Mouse (Mus musculus) Muller cell, postnatal 12 days (primary cell): ENCODE measurements around the gene Ttc25.
"Not testable (repeated sequence)": the region's sequence is repeated elsewhere in the genome, so short reads cannot be mapped to it uniquely, and the experiment has no call there.

ENCODE experiments used
- DNase-seq: peaks from one replicate; pipeline ENCODE4 v3.0.0-alpha.2; 2015; ENCODE audit errors: inconsistent ontology term

The Ttc25 gene

GRCm38 (mm10) chr11:100528375-100529165 lies 16.8 kb upstream of the Ttc25 start:
- DNase-seq: no peak

GRCm38 (mm10) chr11:100533871-100534270 lies 11.5 kb upstream of the Ttc25 start:
- no peak for DNase-seq

- DNase-seq: not testable (repeated sequence)
These were observed 11.0 kb upstream of the Ttc25 start for GRCm38 (mm10) chr11:100534411-100534810.

DNA sequence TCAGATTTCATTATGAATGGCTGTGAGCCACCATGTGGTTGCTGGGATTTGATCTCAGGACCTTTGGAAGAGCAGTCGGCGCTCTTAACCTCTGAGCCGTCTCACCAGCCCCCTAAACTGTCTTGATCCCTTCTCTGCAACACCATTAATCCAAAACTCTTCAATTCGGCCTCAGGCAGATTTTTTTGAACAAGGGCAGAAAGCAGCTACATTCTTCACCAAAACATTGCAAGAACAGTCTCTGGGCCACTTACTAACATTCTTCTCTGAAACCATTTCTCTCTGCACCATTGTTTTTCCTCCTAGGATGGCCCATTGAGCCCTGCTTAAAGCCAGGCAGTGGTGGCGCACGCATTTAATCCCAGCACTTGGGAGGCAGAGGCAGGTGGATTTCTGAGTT lies 10.6 kb upstream of the Ttc25 start:
- not testable (repeated sequence) for DNase-seq

GRCm38 (mm10) chr11:100535996-100536395 lies 9.4 kb upstream of the Ttc25 start:
- no peak for DNase-seq

GRCm38 (mm10) chr11:100536466-100536865 lies 8.9 kb upstream of the Ttc25 start:
- DNase-seq: no peak

DNA sequence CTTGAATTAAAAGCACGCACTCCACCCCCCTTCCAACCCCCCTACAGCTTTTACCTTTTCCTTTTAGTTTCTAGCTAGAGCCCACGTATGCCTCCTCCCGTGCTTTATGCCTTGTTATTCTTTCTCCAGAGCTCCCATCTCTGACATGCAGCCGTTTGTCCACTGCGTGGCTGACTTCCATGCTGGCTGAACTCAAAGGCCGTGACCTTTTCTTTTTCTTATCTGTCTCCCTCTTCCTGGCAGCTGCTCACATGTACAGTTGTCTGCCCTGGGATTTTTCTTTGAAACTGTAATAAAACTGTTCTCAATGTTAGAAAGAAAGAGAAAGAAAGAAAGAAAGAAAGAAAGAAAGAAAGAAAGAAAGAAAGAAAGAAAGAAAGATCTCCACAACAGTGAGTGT lies 4.4 kb upstream of the Ttc25 start:
- DNase-seq: no peak

- DNase-seq: no peak
These were observed 3.8 kb upstream of the Ttc25 start for GRCm38 (mm10) chr11:100541577-100541976.

DNA sequence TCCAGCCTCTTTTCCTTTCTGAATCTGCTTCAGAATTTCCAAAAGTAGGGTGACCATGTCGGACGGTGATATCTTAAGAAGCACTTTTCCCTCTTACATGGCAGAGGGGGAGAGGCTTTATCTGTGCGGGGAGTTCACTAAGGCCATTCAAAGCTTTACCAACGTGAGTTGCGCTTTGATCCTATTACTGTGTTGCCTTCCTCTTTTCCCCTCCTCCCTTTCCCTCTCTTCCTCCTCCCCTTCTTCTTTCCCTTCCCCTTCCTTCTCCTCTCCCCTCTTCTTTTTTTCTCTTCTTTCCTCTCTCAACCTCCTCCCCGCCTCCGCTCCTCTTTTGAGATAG lies 309 bp downstream of the Ttc25 start:
- DNase-seq: no peak

- DNase-seq: no peak
These were observed 1.5 kb downstream of the Ttc25 start for GRCm38 (mm10) chr11:100546955-100547354.

DNA sequence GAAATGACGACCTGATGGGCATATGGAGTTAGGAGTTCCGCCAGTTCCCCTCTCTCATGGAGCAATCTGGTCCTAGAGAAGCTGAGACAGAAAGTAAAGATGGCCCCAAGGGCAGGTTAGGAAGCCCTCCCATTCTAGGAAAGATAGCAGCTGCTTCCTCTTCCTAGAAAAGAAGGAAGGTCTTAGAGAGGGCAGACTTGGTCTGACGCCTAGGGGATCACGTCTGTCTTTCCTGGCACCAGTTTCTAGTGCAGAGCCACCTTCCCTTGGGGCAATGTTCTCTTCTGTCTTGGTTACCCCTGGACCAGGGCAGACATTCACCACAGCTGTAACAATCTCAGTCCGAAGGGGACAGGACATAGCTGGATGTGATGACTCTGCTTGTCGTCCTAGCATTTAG lies 2.7 kb downstream of the Ttc25 start:
- DNase-seq: no peak

DNA sequence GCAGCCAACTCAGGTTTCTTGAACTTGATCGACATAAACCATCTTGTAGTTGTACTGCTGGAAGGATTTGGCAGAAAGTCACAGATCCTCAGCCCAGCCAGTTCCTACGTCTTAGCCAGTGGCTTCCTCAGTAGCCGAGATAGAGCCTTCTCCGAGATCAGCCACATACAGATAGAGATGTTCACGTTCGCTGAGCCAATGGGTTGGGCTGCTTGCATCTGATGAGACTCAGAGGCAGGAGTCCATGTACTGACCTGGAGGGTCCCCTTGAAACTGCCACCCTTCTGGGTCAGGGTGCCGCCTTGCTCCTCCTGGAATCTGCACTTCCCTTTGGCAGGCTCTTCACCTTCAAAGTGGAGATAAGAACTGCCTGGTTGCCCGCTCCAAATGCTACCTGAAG lies 4.1 kb downstream of the Ttc25 start:
- DNase-seq: no peak

- DNase-seq: no peak
These were observed 4.7 kb downstream of the Ttc25 start for GRCm38 (mm10) chr11:100550101-100550500.

DNA sequence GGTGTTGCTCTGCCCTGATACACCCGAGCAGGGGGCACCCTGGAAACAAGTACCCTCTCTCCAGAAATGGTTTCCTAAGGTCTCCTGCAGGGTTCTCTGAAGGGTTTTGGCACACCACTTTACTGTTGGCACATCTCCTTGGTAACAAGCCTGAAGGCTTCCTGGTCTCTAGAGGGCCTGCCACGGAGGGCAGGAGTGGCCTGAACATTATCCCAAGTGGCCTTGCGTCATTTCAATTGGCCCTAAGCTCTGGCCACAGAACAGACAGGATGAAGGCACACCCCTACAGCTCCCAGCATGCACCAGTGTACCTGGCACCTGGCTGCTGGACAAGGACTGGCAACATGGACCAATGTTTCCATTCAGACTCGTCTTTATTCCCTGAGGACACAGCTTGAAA lies 7.4 kb downstream of the Ttc25 start:
- DNase-seq: no peak

- peak; percentile 61 for DNase-seq
These were observed 10.2 kb downstream of the Ttc25 start for GRCm38 (mm10) chr11:100555583-100555982.

GRCm38 (mm10) chr11:100557563-100557962 lies 12.2 kb downstream of the Ttc25 start:
- DNase-seq: no peak

GRCm38 (mm10) chr11:100559476-100559875 lies 14.1 kb downstream of the Ttc25 start:
- no peak for DNase-seq

GRCm38 (mm10) chr11:100561748-100562147 lies 16.3 kb downstream of the Ttc25 start:
- peak; percentile 71 for DNase-seq

GRCm38 (mm10) chr11:100564297-100564696 lies 18.9 kb downstream of the Ttc25 start:
- no peak for DNase-seq

DNA sequence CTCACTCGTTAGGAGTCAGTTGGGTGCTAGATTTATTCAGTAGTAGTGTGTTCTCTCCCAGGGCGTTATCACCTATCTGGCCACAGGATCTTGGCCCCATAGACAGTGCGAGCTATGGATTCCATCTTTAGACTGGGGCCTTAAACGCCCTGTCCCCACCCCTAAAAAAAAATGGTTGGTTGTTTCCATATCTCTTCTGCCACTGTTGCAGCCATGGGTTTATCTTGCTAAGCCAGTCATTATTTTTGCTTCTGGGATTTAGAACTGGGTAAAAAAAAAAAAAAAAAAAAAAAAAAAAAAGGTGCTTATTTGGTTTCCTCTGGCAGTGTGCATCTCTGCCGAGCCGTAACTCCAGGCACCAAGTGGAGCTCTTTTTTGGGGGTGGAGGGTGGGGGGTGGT lies 19.3 kb downstream of the Ttc25 start:
- no peak for DNase-seq

- DNase-seq: no peak
These were observed 21.8 kb downstream of the Ttc25 start for GRCm38 (mm10) chr11:100567229-100567628.

GRCm38 (mm10) chr11:100567815-100568245 lies 22.4 kb downstream of the Ttc25 start:
- no peak for DNase-seq

GRCm38 (mm10) chr11:100568692-100569091 lies 23.3 kb downstream of the Ttc25 start:
- no peak for DNase-seq

GRCm38 (mm10) chr11:100569789-100570188 lies 24.4 kb downstream of the Ttc25 start:
- no peak for DNase-seq
